Mouse (Mus musculus) layer of hippocampus, adult 6 months (tissue): Measurements from ENCODE around the gene Lin7a. TPM values are rescaled to one million over a fixed set of nuclear protein-coding genes. Genes with fewer than 3 reads are reported as not detected.

Source experiments
- long read RNA-seq, 2 experiments: library from polyadenylated mRNA; unstranded; transcript quantifications; one replicate each; pipeline ENCODE4 v2.0.0; 2019 to 2020
- polyA plus RNA-seq: library from polyadenylated mRNA; unstranded; fragments of <200 nt; fragmentation: Nextera tagmentation; gene quantifications from 2 replicates; pipeline ENCODE4 v1.2.3, GENCODE M21; 2021

The Lin7a gene
- 30.1 and 30.2 TPM in 2 replicates for polyA plus RNA-seq
- long read RNA-seq, experiment 1, transcript Lin7a-202 (6 exons, 1,634 nt), result minor isoform, 6 of 70 reads
- long read RNA-seq, experiment 1, transcript Lin7a-201 (6 exons, 2,363 nt), result major isoform, 36 of 70 reads
- long read RNA-seq, experiment 1, partial matches to known transcripts, result 11 of 70 reads
- long read RNA-seq, experiment 1, other reads (novel, unspliced or antisense), result 17 of 70 reads
- long read RNA-seq, experiment 2, transcript Lin7a-202 (6 exons, 1,634 nt), result minor isoform, 13 of 179 reads
- long read RNA-seq, experiment 2, transcript Lin7a-201 (6 exons, 2,363 nt), result major isoform, 111 of 179 reads
- long read RNA-seq, experiment 2, partial matches to known transcripts, result 6 of 179 reads
- long read RNA-seq, experiment 2, other reads (novel, unspliced or antisense), result 49 of 179 reads

GRCm38 (mm10) chr10:107271321-107272130, at the start of gene Lin7a:
TSS of gene Lin7a (plus strand) at chr10:107271686.

Other genes with a start within 250 kb of the Lin7a start
- gene Acss3, start 148.0 kb upstream of the Lin7a start, polyA plus RNA-seq, result 0.63 and 2.0 TPM in 2 replicates
- gene Myf5, start 214.4 kb downstream of the Lin7a start, polyA plus RNA-seq, result not detected in 2 replicates
- gene Myf6, start 223.1 kb downstream of the Lin7a start, polyA plus RNA-seq, result not detected in 2 replicates